In the genomic region with DNA sequence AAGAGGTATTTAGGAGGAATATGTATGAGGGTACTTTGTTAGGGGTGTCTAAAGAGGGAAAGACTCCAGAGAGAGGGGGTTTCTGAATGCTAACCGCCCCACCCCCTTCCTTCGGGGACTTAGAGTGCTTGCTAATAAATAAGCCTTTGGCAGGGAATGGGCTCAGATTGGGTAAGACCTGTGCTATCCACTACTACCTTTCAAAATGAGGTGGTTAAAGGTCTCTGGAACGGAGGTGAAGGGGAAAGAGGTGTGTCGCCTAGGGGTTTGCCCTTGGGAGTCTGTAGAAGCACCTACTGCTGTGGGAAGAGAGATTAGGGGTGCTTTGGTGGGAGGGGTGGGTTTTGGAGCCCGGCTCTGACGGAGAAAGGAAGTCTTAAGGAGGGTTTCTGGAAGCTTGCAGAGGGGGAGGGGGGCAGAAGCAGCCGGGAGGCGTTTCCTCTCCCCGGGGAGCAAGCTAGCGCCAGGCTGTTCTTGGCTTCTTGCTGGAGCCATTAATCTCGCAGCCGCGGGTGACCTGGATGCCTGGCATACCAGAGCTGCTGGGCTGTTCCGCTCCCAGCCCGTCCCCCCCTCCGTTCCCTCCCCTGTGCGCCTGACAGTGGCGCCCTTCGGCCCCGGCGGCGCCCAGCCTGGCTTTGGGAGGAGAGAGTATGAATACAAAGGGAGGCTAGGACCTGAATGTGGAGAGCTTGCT, we compare ENCODE assay signal across 8 mouse cellular contexts. TPM values are rescaled to one million over a fixed set of nuclear protein-coding genes. Genes with fewer than 3 reads are reported as not detected.
DNase-seq lines count a peak whose midpoint lies in the region; ATAC-seq and TF ChIP-seq lines count a peak whose summit lies in the region.

No protein-coding gene starts in this region.

- H3K4me2 ChIP-seq in forebrain, embryonic 12.5 days = peak overlapping the region; percentile 36
- peak overlapping the region; percentile 45 for H3K4me2 ChIP-seq in heart, embryonic 15.5 days
- peak overlapping the region; percentile 51 for H3K4me2 ChIP-seq in lung, embryonic 14.5 days

- peak overlapping the region; percentile 76 for H3K27ac ChIP-seq in forebrain, embryonic 12.5 days
- H3K27ac ChIP-seq in heart, embryonic 15.5 days = peak overlapping the region; percentile 98
- H3K27ac ChIP-seq in lung, embryonic 14.5 days (ENCODE audit: low read depth) = peak overlapping the region; percentile 83

- peak overlapping the region; percentile 8; the same call in 1 of the 2 replicates for H3K4me3 ChIP-seq in forebrain, embryonic 12.5 days (replicated peaks)
- H3K4me3 ChIP-seq in heart, embryonic 15.5 days = peak overlapping the region; percentile 14; the same call in 1 of the 2 replicates
- H3K4me3 ChIP-seq in lung, embryonic 14.5 days (ENCODE audit: low read depth, low read length) = peak overlapping the region; percentile 11; the same call in 1 of the 2 replicates

- H3K36me3 ChIP-seq in forebrain, embryonic 12.5 days (replicated peaks) = peaks cover 100% of the 10 kb centered on the region
- peaks cover 84% of the 10 kb centered on the region for H3K36me3 ChIP-seq in heart, embryonic 15.5 days
- peaks cover 97% of the 10 kb centered on the region for H3K36me3 ChIP-seq in lung, embryonic 14.5 days (ENCODE audit: insufficient read depth)

- H3K9ac ChIP-seq in forebrain, embryonic 12.5 days = peak overlapping the region; percentile 40
- H3K9ac ChIP-seq in heart, embryonic 15.5 days = no peak overlapping the region
- H3K9ac ChIP-seq in lung, embryonic 14.5 days = peak overlapping the region; percentile 35

- peak; percentile 94 for DNase-seq in 3T3-L1 (ENCODE audit: low read depth, low spot score)
- peak; percentile 57 to 74 for DNase-seq in adrenal gland, postnatal 4 days (ENCODE audit: low spot score in 2 of 2)
- peak; percentile 96 to 98 for DNase-seq in kidney, postnatal 25 days
- DNase-seq in lung, embryonic 14.5 days = peak; percentile 94
- peak; percentile 94 for DNase-seq in retina, postnatal 1 day
- DNase-seq in thymus, adult 18-20 months = no peak

- peak; percentile 46 for ATAC-seq in forebrain, embryonic 12.5 days (ENCODE audit: low FRiP score)
- ATAC-seq in heart, embryonic 15.5 days (replicated peaks; ENCODE audit: insufficient number of reproducible peaks, insufficient read depth, low FRiP score, low read depth) = peak; percentile 90
- ATAC-seq in lung, embryonic 14.5 days (ENCODE audit: insufficient read depth) = peak; percentile 90

- no peaks in the 10 kb centered on the region for H3K9me3 ChIP-seq in forebrain, embryonic 12.5 days
- H3K9me3 ChIP-seq in heart, embryonic 15.5 days (replicated peaks) = no peaks in the 10 kb centered on the region
- no peaks in the 10 kb centered on the region for H3K9me3 ChIP-seq in lung, embryonic 14.5 days (ENCODE audit: low read depth, low read length)

- whole genome bisulfite sequencing in forebrain, embryonic 12.5 days = 3% methylated on average over 21 of the region's 22 CpGs
- 3% methylated on average over 18 of the region's 22 CpGs for WGBS in heart, embryonic 15.5 days
- 2% methylated on average over 22 of the region's 22 CpGs for WGBS in lung, embryonic 14.5 days

- peaks cover 65% of the 10 kb centered on the region for H3K4me1 ChIP-seq in forebrain, embryonic 12.5 days
- peaks cover 93% of the 10 kb centered on the region for H3K4me1 ChIP-seq in heart, embryonic 15.5 days (replicated peaks)
- H3K4me1 ChIP-seq in lung, embryonic 14.5 days (ENCODE audit: insufficient read depth) = peaks cover 47% of the 10 kb centered on the region

- H3K27me3 ChIP-seq in forebrain, embryonic 12.5 days = no peaks in the 10 kb centered on the region
- H3K27me3 ChIP-seq in heart, embryonic 15.5 days = no peaks in the 10 kb centered on the region
- H3K27me3 ChIP-seq in lung, embryonic 14.5 days (ENCODE audit: insufficient read depth, low read length) = no peaks in the 10 kb centered on the region

- peak; percentile 37 for TF ChIP-seq CTCF in lung, embryonic 14.5 days (IDR thresholded peaks at IDR 0.05; ENCODE audit: low read depth)

RNA-seq across cellular contexts. Expression of gene Amotl2, which starts 9.6 kb away (rescaled TPM):
- total RNA-seq in adrenal gland, postnatal 4 days (2021) = 10 to 100 TPM; 80.9 to 94.5 TPM
- polyA plus RNA-seq in forebrain, embryonic 12.5 days (2016; fragmentation: Nextera tagmentation; extraction: Ambion mirVana) = 82.4 TPM in 2 replicates
- polyA plus RNA-seq in heart, embryonic 15.5 days (2015; fragmentation: Nextera tagmentation; extraction: Ambion mirVana) = 38.9 and 45.6 TPM in 2 replicates
- 40.3 and 49.4 TPM in 2 replicates for polyA plus RNA-seq in lung, embryonic 14.5 days (2014; fragmentation: Nextera tagmentation; extraction: Ambion mirVana)

Comparison
In these comparisons a context has a peak if more than half of its experiments do, and no peak if none do; other contexts are left out.
1. DNase-seq: peak in 3T3-L1 (single experiment), adrenal gland, postnatal 4 days (2 of 2), kidney, postnatal 25 days (2 of 2), lung, embryonic 14.5 days (single experiment) and retina, postnatal 1 day (single experiment); none in thymus, adult 18-20 months (0 of 2).
2. Peak in every context shown above with its lines, with median percentiles within 50 percentile points of each other: ATAC-seq, H3K27ac ChIP-seq, H3K4me2 ChIP-seq and H3K4me3 ChIP-seq.